Mouse (Mus musculus) midbrain, embryonic 14.5 days (tissue): ENCODE measurements around the gene Olfr1493-ps1. TPM values are rescaled to one million over a fixed set of nuclear protein-coding genes. Genes with fewer than 3 reads are reported as not detected.

Experiments used
- polyA plus RNA-seq: library from polyadenylated mRNA; unstranded; fragments of >200 nt; fragmentation: Nextera tagmentation; extraction: Ambion mirVana; gene quantifications from 2 replicates; pipeline ENCODE4 v1.2.1, GENCODE M21; 2014

Gene Olfr1493-ps1
- polyA plus RNA-seq, 1 experiment from 2014 or later, result not detected

Other genes starting within 250 kb of the Olfr1493-ps1 start
- not detected in 2 replicates for gene Olfr1475, start 243.1 kb upstream of the Olfr1493-ps1 start, polyA plus RNA-seq
- gene Olfr1477, start 222.7 kb upstream of the Olfr1493-ps1 start, polyA plus RNA-seq, result not detected in 2 replicates
- not detected in 2 replicates for gene Olfr1480, start 195.4 kb upstream of the Olfr1493-ps1 start, polyA plus RNA-seq
- not detected in 2 replicates for gene Olfr1484, start 139.8 kb upstream of the Olfr1493-ps1 start, polyA plus RNA-seq
- not detected in 2 replicates for gene Olfr1487, start 105.9 kb upstream of the Olfr1493-ps1 start, polyA plus RNA-seq
- gene Olfr1489, start 91.7 kb upstream of the Olfr1493-ps1 start, polyA plus RNA-seq, result not detected in 2 replicates
- gene Olfr1490, start 72.2 kb upstream of the Olfr1493-ps1 start, polyA plus RNA-seq, result not detected in 2 replicates
- gene Olfr1491, start 26.0 kb upstream of the Olfr1493-ps1 start, polyA plus RNA-seq, result not detected in 2 replicates
- gene Olfr1494, start 16.4 kb downstream of the Olfr1493-ps1 start, polyA plus RNA-seq, result not detected in 2 replicates
- not detected in 2 replicates for gene Olfr1495, start 41.3 kb downstream of the Olfr1493-ps1 start, polyA plus RNA-seq
- gene Olfr1496, start 54.6 kb downstream of the Olfr1493-ps1 start, polyA plus RNA-seq, result not detected in 2 replicates
- gene Olfr1497, start 74.9 kb downstream of the Olfr1493-ps1 start, polyA plus RNA-seq, result not detected in 2 replicates
- not detected in 2 replicates for gene Olfr1499, start 96.2 kb downstream of the Olfr1493-ps1 start, polyA plus RNA-seq
- not detected in 2 replicates for gene Olfr1500, start 107.2 kb downstream of the Olfr1493-ps1 start, polyA plus RNA-seq
- not detected in 2 replicates for gene Olfr1501, start 127.4 kb downstream of the Olfr1493-ps1 start, polyA plus RNA-seq
- gene Olfr1502, start 138.5 kb downstream of the Olfr1493-ps1 start, polyA plus RNA-seq, result not detected in 2 replicates
- not detected in 2 replicates for gene Olfr1504, start 174.7 kb downstream of the Olfr1493-ps1 start, polyA plus RNA-seq
- gene Olfr1505, start 190.3 kb downstream of the Olfr1493-ps1 start, polyA plus RNA-seq, result not detected in 2 replicates